Mouse (Mus musculus): ENCODE data around the gene Bcl7c.

DNA sequence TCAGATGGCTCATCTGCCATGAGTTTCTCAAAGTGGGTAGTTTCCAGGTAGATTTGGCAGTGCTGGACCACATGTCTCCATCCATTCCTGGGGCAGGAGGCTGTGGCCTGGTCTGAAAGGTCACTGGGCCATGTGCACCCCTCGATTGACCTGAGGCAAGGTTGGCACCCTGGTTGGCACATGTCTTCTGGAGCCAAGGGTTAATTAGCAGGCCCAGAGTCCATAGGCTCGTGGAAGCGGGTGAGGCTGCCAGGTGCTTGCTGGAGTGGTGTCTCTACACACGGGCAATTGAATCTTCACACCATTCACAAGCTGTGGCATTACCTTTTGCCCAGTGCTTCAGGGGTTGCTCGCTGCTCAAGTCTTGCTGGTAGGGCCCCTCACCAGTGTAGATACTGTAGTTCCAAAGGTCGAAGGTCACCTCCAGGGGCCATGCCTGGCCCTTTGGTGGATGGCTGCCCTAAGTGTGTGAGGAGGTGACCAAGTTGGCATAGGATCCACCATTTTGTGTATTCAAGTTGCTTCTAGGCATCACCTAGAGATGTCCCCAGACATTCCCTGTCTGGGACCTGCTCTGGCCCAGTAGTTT, 42.6 kb downstream of the Bcl7c start:
- TF ChIP-seq CTCF (IDR thresholded peaks at IDR 0.05; ENCODE audit: control insufficient read depth, insufficient read depth, insufficient read length) (no peak), USF1 (IDR thresholded peaks at IDR 0.05; ENCODE audit: low read depth) (no peak), MAX (IDR thresholded peaks at IDR 0.05) (no peak), MYOG (IDR thresholded peaks at IDR 0.05; ENCODE audit: control insufficient read depth, extremely low read depth, insufficient read length) (no peak), CEBPB (IDR thresholded peaks at IDR 0.05; ENCODE audit: low read depth) (no peak)

All from C2C12 (cell line).